Mouse (Mus musculus) intestine, embryonic 15.5 days (tissue): ENCODE results near the gene Nedd9. TPM values are rescaled to one million over a fixed set of nuclear protein-coding genes. Genes with fewer than 3 reads are reported as not detected.
A peak's percentile ranks its signal among the peaks of the same experiment; 100 is the strongest.

Source experiments
- ATAC-seq: fragments of 200-750 bp; cut with Nextera tagmentation; 2 replicates; pipeline ENCODE4 v1.8.0; 2017; ENCODE audit warnings: moderate TSS enrichment, moderate library complexity
- H3K27ac ChIP-seq: fragments of 300-500 bp; sonication (generic); 2 replicates; pipeline ENCODE4 v1.5.1; 2015; ENCODE audit warnings: mild to moderate bottlenecking, inconsistent platforms
- H3K27me3 ChIP-seq: fragments of 300-500 bp; sonication (generic); replicated peaks from 2 replicates; pipeline ENCODE4 v1.6.1; 2015; ENCODE audit warnings: inconsistent platforms
- H3K36me3 ChIP-seq: fragments of 300-500 bp; sonication (generic); 2 replicates; pipeline ENCODE4 v1.6.1; 2015; ENCODE audit warnings: inconsistent platforms
- H3K4me1 ChIP-seq: fragments of 300-500 bp; sonication (generic); replicated peaks from 2 replicates; pipeline ENCODE4 v1.6.1; 2015; ENCODE audit warnings: inconsistent platforms
- H3K4me2 ChIP-seq: fragments of 300-500 bp; sonication (generic); replicated peaks from 2 replicates; pipeline ENCODE4 v1.6.1; 2015; ENCODE audit warnings: mild to moderate bottlenecking, inconsistent platforms
- H3K4me3 ChIP-seq: fragments of 300-500 bp; sonication (generic); replicated peaks from 2 replicates; pipeline ENCODE4 v1.5.1; 2015; ENCODE audit warnings: inconsistent platforms
- H3K9ac ChIP-seq: fragments of 300-500 bp; sonication (generic); 2 replicates; pipeline ENCODE4 v1.6.1; 2015; ENCODE audit warnings: inconsistent platforms
- H3K9me3 ChIP-seq: fragments of 300-500 bp; sonication (generic); 2 replicates; pipeline ENCODE4 v1.6.1; 2016; ENCODE audit warnings: inconsistent platforms
- WGBS: fragments of 180-500 bp; shearing (Covaris S2); methylation state at CpG from one replicate; pipeline ENCODE4 v1.1.7; 2015; 5-methylcytosine and 5-hydroxymethylcytosine counted together
- polyA plus RNA-seq: library from polyadenylated mRNA; unstranded; fragments of >200 nt; fragmentation: Nextera tagmentation; extraction: Ambion mirVana; gene quantifications from 2 replicates; pipeline ENCODE4 v1.2.1, GENCODE M21; 2015

Gene Nedd9
- polyA plus RNA-seq, 1 experiment from 2014 or later: 38.4 TPM

DNA sequence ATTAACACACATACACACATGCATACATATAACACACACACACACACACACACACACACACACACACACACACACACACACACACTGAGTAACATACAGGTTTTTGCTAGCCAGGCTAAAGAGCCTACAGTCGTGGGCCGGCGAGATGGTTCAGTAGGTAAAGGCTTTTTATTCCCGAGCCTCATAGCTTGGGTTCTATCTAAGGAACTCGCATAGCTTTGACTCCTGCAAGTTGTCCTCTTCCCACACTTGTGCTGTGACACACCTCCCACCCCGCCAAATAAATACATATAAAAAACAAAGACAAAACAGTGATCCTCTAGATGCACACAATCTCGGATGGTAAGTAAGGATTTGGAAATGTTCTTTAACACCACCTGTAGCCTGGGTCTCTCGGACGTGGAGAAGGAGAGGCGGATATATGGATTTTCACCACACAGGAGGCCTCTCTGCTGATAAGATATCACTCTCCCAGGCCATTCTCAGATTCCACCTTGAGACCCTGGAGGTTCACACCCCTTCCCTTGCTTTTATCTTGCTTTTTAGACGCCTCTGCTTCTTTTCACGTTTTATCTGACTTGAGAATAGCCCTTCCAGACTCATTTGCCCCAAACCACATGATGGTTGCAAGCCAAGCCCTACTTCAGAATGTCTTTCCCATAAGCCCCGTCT lies 68.8 kb downstream of the Nedd9 start:
- Histone ChIP-seq H3K9ac (no peak overlapping the region), H3K4me3 (no peak overlapping the region), H3K27me3 (no peaks in the 10 kb centered on the region), H3K27ac (peak overlapping the region; percentile 69), H3K9me3 (no peaks in the 10 kb centered on the region), H3K4me1 (peaks cover 3% of the 10 kb centered on the region), H3K36me3 (no peaks in the 10 kb centered on the region), H3K4me2 (no peak overlapping the region)
- peak; percentile 80 for ATAC-seq
- WGBS: 50% methylated on average over 13 of the region's 13 CpGs

DNA sequence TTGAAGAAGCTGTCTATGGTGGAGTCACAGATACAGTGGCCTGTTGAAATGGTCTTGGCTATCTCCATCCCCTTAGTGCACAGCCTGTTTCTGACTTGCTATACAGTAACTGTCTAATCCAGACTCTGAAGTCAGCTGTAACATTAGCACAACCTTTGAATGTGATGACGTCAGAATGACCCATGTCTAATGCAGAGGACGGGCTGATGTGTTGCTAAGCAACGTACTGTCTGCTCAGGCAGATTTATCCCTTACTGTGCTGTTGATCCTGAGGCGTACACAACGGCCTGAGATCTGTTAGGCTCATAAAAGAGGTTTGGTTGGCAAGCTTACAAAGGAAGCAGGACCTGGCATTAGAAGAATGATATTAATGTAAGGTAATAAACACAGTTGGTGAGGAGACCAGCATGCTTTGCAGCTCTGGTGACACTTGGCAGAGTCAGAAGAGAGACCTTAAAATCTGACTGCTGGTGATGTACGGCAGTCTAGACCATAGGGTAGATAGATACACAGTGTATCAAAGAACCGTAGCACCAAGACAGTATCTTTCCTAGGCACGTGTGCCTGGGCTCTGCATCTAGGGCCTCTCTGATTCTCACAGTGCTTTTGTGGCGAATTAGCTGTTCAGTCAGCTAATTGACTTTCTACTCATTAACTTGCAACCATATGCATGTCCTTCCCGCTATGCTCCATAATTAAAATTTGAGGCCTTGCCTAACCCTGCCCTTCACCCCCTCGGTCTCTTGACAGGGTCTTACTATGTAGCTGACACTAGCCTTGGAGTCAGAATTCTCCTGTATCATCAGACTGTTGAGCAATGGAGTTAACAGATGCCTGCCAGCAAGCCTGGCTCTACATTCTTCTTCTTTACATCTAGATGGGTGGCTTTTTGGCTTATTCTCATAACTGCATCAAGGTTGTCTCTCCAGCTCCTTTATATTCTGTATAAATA lies 70.8 kb downstream of the Nedd9 start:
- Histone ChIP-seq H3K4me1 (no peaks in the 10 kb centered on the region), H3K36me3 (no peaks in the 10 kb centered on the region), H3K27ac (no peak overlapping the region), H3K4me2 (no peak overlapping the region), H3K9ac (no peak overlapping the region), H3K9me3 (no peaks in the 10 kb centered on the region), H3K4me3 (no peak overlapping the region), H3K27me3 (no peaks in the 10 kb centered on the region)
- WGBS: 62% methylated on average over 11 of the region's 11 CpGs
- no peak for ATAC-seq

- H3K4me1 ChIP-seq: no peaks in the 10 kb centered on the region
- no peak overlapping the region for H3K9ac ChIP-seq
- ATAC-seq: no peak
- H3K27ac ChIP-seq: no peak overlapping the region
- no peak overlapping the region for H3K4me2 ChIP-seq
- H3K4me3 ChIP-seq: no peak overlapping the region
- 57% methylated on average over 13 of the region's 13 CpGs for WGBS
- H3K9me3 ChIP-seq: no peaks in the 10 kb centered on the region
- H3K36me3 ChIP-seq: no peaks in the 10 kb centered on the region
- H3K27me3 ChIP-seq: no peaks in the 10 kb centered on the region
Measured at GRCm38 (mm10) chr13:41410191-41411074, 76.7 kb downstream of the Nedd9 start.

DNA sequence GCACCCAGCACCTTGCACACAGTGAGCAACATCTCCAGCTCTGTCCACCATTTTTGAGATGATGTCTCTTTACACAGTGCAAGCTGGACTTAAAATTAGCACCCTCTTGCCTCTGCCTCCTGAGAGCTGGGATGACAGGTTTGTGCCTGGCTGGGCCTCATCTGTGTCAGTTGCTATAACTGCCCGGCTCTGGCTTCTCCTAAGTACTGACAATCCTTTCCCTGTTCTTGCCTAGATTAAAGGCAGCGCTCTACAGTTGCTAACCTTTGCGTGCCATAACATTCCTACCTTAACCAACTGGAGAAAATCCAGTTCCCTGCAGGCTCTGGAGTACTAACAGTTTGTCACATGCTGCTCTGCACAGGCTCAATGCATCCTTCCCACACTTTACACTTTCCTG lies 77.9 kb downstream of the Nedd9 start:
- H3K27ac ChIP-seq: no peak overlapping the region
- 70% methylated on average over 3 of the region's 3 CpGs for WGBS

DNA sequence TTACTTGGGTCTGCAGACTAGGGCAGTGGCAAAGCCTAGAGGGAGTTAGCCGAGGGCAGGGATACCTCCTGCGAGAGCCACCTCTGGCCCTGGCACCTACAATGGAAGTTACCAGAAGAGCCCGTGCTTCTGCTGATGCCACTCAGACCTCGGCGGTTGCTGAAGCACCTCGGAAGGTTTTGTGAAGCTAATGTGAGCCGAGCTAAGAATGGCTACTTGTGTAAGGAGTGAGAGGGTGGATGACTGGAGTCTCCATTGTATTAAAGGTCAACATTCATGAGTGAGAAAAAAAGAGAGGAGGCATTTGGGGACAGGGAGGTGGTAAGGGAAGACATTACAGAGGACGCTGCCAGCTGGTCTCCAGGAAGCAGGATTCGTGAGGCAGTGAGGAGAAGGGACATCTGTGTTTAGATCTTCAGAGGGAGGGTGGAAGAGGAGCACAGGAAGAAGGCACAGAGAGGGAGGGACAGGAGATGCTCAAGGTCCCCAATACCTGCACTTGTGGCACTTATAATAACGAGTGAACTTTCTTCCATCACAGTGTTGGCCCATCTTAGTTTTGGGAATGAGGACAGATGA lies 78.7 kb downstream of the Nedd9 start:
- Histone ChIP-seq H3K9ac (no peak overlapping the region), H3K27me3 (no peaks in the 10 kb centered on the region), H3K4me3 (no peak overlapping the region), H3K27ac (no peak overlapping the region), H3K4me1 (no peaks in the 10 kb centered on the region), H3K36me3 (no peaks in the 10 kb centered on the region), H3K9me3 (no peaks in the 10 kb centered on the region), H3K4me2 (no peak overlapping the region)
- ATAC-seq: no peak
- 88% methylated on average over 10 of the region's 10 CpGs for WGBS

More for the DNA sequence above, 77.9 kb downstream of the Nedd9 start:
- H3K9me3 ChIP-seq: no peaks in the 10 kb centered on the region
- H3K27me3 ChIP-seq: no peaks in the 10 kb centered on the region
- H3K4me2 ChIP-seq: no peak overlapping the region
- H3K4me3 ChIP-seq: no peak overlapping the region
- no peaks in the 10 kb centered on the region for H3K4me1 ChIP-seq
- no peaks in the 10 kb centered on the region for H3K36me3 ChIP-seq
- no peak overlapping the region for H3K9ac ChIP-seq
- no peak for ATAC-seq

- Histone ChIP-seq H3K4me3 (no peak overlapping the region), H3K9me3 (no peaks in the 10 kb centered on the region), H3K4me1 (peaks cover 6% of the 10 kb centered on the region; the same call in 1 of the 2 replicates), H3K4me2 (no peak overlapping the region), H3K27me3 (no peaks in the 10 kb centered on the region), H3K36me3 (no peaks in the 10 kb centered on the region), H3K27ac (0 out of 2 replicates have a peak overlapping the region, but pooled peaks have one; percentile 11), H3K9ac (no peak overlapping the region)
- ATAC-seq: peak; percentile 87
- 60% methylated on average over 5 of the region's 5 CpGs for WGBS
Measured at GRCm38 (mm10) chr13:41405009-41405408, 82.2 kb downstream of the Nedd9 start.

GRCm38 (mm10) chr13:41403838-41404237 lies 83.3 kb downstream of the Nedd9 start:
- H3K4me1 ChIP-seq: peaks cover 6% of the 10 kb centered on the region; the same call in 1 of the 2 replicates
- H3K9ac ChIP-seq: no peak overlapping the region
- WGBS: 51% methylated on average over 6 of the region's 6 CpGs
- peak; percentile 91 for ATAC-seq
- no peaks in the 10 kb centered on the region for H3K27me3 ChIP-seq
- H3K27ac ChIP-seq: peak overlapping the region; percentile 44; the same call in 1 of the 2 replicates
- no peak overlapping the region for H3K4me3 ChIP-seq
- no peaks in the 10 kb centered on the region for H3K36me3 ChIP-seq
- H3K4me2 ChIP-seq: no peak overlapping the region
- no peaks in the 10 kb centered on the region for H3K9me3 ChIP-seq

GRCm38 (mm10) chr13:41402441-41403003 lies 84.6 kb downstream of the Nedd9 start:
- Histone ChIP-seq H3K4me3 (no peak overlapping the region), H3K9ac (no peak overlapping the region), H3K4me2 (no peak overlapping the region), H3K27me3 (no peaks in the 10 kb centered on the region), H3K9me3 (no peaks in the 10 kb centered on the region), H3K27ac (no peak overlapping the region), H3K36me3 (no peaks in the 10 kb centered on the region), H3K4me1 (peaks cover 6% of the 10 kb centered on the region; the same call in 1 of the 2 replicates)
- no peak for ATAC-seq
- 55% methylated on average over 6 of the region's 6 CpGs for WGBS

DNA sequence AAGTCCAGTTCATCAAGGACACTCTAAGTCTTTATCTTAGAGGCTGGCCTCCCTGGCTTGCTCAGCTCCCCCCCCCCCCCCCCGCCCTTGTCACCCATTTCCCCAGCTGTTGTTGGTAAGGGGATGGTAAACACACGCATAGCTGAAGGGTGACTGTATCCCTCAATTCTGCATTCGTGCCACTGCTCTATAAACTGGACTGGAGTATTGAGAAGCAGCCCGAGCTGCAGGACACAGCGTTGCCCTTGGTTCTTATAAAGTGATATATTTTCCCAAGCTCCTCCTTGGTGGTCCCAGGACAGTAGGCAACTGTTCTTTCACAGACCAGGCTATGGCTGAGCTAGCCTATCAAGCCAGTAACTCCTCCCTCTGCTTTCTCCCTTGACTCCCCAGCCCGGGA lies 85.4 kb downstream of the Nedd9 start:
- peaks cover 6% of the 10 kb centered on the region; the same call in 1 of the 2 replicates for H3K4me1 ChIP-seq
- H3K9me3 ChIP-seq: no peaks in the 10 kb centered on the region
- ATAC-seq: no peak
- no peak overlapping the region for H3K27ac ChIP-seq
- no peak overlapping the region for H3K4me2 ChIP-seq
- no peaks in the 10 kb centered on the region for H3K27me3 ChIP-seq
- H3K4me3 ChIP-seq: no peak overlapping the region
- H3K36me3 ChIP-seq: no peaks in the 10 kb centered on the region
- 52% methylated on average over 6 of the region's 6 CpGs for WGBS
- no peak overlapping the region for H3K9ac ChIP-seq

- H3K4me3 ChIP-seq: no peak overlapping the region
- no peak overlapping the region for H3K4me2 ChIP-seq
- no peaks in the 10 kb centered on the region for H3K9me3 ChIP-seq
- H3K9ac ChIP-seq: no peak overlapping the region
- no peak overlapping the region for H3K27ac ChIP-seq
- H3K27me3 ChIP-seq: no peaks in the 10 kb centered on the region
- H3K4me1 ChIP-seq: peaks cover 6% of the 10 kb centered on the region; the same call in 1 of the 2 replicates
- ATAC-seq: no peak
- H3K36me3 ChIP-seq: no peaks in the 10 kb centered on the region
- WGBS: 59% methylated on average over 3 of the region's 3 CpGs
Measured at GRCm38 (mm10) chr13:41400289-41400688, 86.9 kb downstream of the Nedd9 start.

GRCm38 (mm10) chr13:41392191-41392590 lies 95.0 kb downstream of the Nedd9 start:
- no peak overlapping the region for H3K9ac ChIP-seq
- no peak overlapping the region for H3K4me3 ChIP-seq
- no peaks in the 10 kb centered on the region for H3K4me1 ChIP-seq
- H3K9me3 ChIP-seq: no peaks in the 10 kb centered on the region
- H3K36me3 ChIP-seq: no peaks in the 10 kb centered on the region
- H3K4me2 ChIP-seq: no peak overlapping the region
- no peak overlapping the region for H3K27ac ChIP-seq
- no peak for ATAC-seq
- H3K27me3 ChIP-seq: no peaks in the 10 kb centered on the region
- WGBS: 74% methylated on average over 2 of the region's 2 CpGs
